Comparison of ENCODE assay signal across 10 mouse cellular contexts in genomic region chr13:23630653-23631052, GRCm38 (mm10). TPM values are rescaled to one million over a fixed set of nuclear protein-coding genes. Genes with fewer than 3 reads are reported as not detected.
A peak's percentile ranks its signal among the peaks of the same experiment; 100 is the strongest.
DNase-seq lines count a peak whose midpoint lies in the region; ATAC-seq and TF ChIP-seq lines count a peak whose summit lies in the region.
"Had no signal": no experiment of that assay in that cellular context is flagged by ENCODE, and none has a peak within 500 bp of the region (broad histone marks: within the 10 kb centered on the region; RNA-seq: fewer than 3 reads in every experiment).

No protein-coding gene starts in this region.

- H3K27ac ChIP-seq in hindbrain, postnatal 0 days: no peak overlapping the region
- H3K27ac ChIP-seq in hindbrain, embryonic 14.5 days: no peak overlapping the region
- H3K27ac ChIP-seq in thymus, adult 2 months (ENCODE audit: control insufficient read depth, insufficient read depth, low read length): no peak overlapping the region
- no peak overlapping the region for H3K27ac ChIP-seq in hindbrain, embryonic 16.5 days (ENCODE audit: low read depth, low read length)

- H3K9ac ChIP-seq in hindbrain, postnatal 0 days (replicated peaks; ENCODE audit: low read length): no peak overlapping the region
- H3K9ac ChIP-seq in hindbrain, embryonic 14.5 days: no peak overlapping the region
- no peak overlapping the region for H3K9ac ChIP-seq in hindbrain, embryonic 16.5 days (ENCODE audit: low read depth, low read length)

- no peak for TF ChIP-seq POLR2A in thymus, adult 2 months (IDR thresholded peaks at IDR 0.05; ENCODE audit: control insufficient read depth, extremely low read depth, insufficient read depth, low read length, poor library complexity)

- DNase-seq in hindbrain, postnatal 0 days (ENCODE audit: low spot score): peak; percentile 32
- DNase-seq in hindbrain, embryonic 14.5 days (ENCODE audit: low spot score): no peak
- peak; percentile 6 for DNase-seq in thymus, postnatal 25 days
- DNase-seq in thymus, adult 2 months: no peak
- no peak for DNase-seq in yolk sac, embryonic 10.5 days (ENCODE audit: low spot score)
- no peak for DNase-seq in layer of hippocampus, postnatal 36 days

- no peaks in the 10 kb centered on the region for H3K27me3 ChIP-seq in hindbrain, postnatal 0 days (ENCODE audit: insufficient read depth, low read length)
- no peaks in the 10 kb centered on the region for H3K27me3 ChIP-seq in hindbrain, embryonic 14.5 days (ENCODE audit: control insufficient read depth, insufficient read depth, low read length)
- H3K27me3 ChIP-seq in thymus, adult 2 months (ENCODE audit: control insufficient read depth, insufficient read depth, low read length): no peaks in the 10 kb centered on the region
- H3K27me3 ChIP-seq in hindbrain, embryonic 16.5 days (replicated peaks; ENCODE audit: control insufficient read depth, insufficient read depth, low read length): no peaks in the 10 kb centered on the region
- H3K27me3 ChIP-seq: megakaryocyte, embryonic 14.5 days had no signal

- no peaks in the 10 kb centered on the region for H3K9me3 ChIP-seq in hindbrain, postnatal 0 days (ENCODE audit: low read length)
- H3K9me3 ChIP-seq in hindbrain, embryonic 14.5 days (ENCODE audit: control insufficient read depth, low read length): no peaks in the 10 kb centered on the region
- no peaks in the 10 kb centered on the region for H3K9me3 ChIP-seq in hindbrain, embryonic 16.5 days (ENCODE audit: control insufficient read depth, low read length)
- H3K9me3 ChIP-seq: megakaryocyte, embryonic 14.5 days had no signal

- H3K4me1 ChIP-seq in hindbrain, postnatal 0 days (ENCODE audit: insufficient read depth, low read length): no peaks in the 10 kb centered on the region
- H3K4me1 ChIP-seq in hindbrain, embryonic 14.5 days (replicated peaks; ENCODE audit: control insufficient read depth, insufficient read depth, low read length): no peaks in the 10 kb centered on the region
- H3K4me1 ChIP-seq in thymus, adult 2 months (replicated peaks; ENCODE audit: control insufficient read depth, insufficient read depth, low read length): no peaks in the 10 kb centered on the region
- no peaks in the 10 kb centered on the region for H3K4me1 ChIP-seq in hindbrain, embryonic 16.5 days (ENCODE audit: control insufficient read depth, insufficient read depth, low read depth, low read length)

- WGBS in hindbrain, postnatal 0 days: 43% methylated on average over 1 of the region's 1 CpGs
- 37% methylated on average over 1 of the region's 1 CpGs for WGBS in hindbrain, embryonic 14.5 days
- 8% methylated on average over 1 of the region's 1 CpGs for WGBS in thymus, adult 2 months
- 43% methylated on average over 1 of the region's 1 CpGs for WGBS in hindbrain, embryonic 16.5 days

- H3K36me3 ChIP-seq in hindbrain, postnatal 0 days (ENCODE audit: insufficient read depth, low read length): no peaks in the 10 kb centered on the region
- no peaks in the 10 kb centered on the region for H3K36me3 ChIP-seq in hindbrain, embryonic 14.5 days (replicated peaks; ENCODE audit: control insufficient read depth, insufficient read depth)
- no peaks in the 10 kb centered on the region for H3K36me3 ChIP-seq in thymus, adult 2 months (ENCODE audit: control insufficient read depth, insufficient read depth, low read length)
- no peaks in the 10 kb centered on the region for H3K36me3 ChIP-seq in hindbrain, embryonic 16.5 days (ENCODE audit: control insufficient read depth, insufficient read depth, low read length)

- H3K4me2 ChIP-seq in hindbrain, postnatal 0 days (ENCODE audit: low read depth, low read length): no peak overlapping the region
- H3K4me2 ChIP-seq in hindbrain, embryonic 14.5 days (replicated peaks): no peak overlapping the region
- no peak overlapping the region for H3K4me2 ChIP-seq in hindbrain, embryonic 16.5 days (ENCODE audit: low read length)
- H3K4me2 ChIP-seq: heart, embryonic 11.5 days had no signal

- peak; percentile 65 for TF ChIP-seq CTCF in hindbrain, postnatal 0 days (IDR thresholded peaks at IDR 0.05; ENCODE audit: low read depth)
- no peak for TF ChIP-seq CTCF in thymus, adult 2 months (IDR thresholded peaks at IDR 0.05; ENCODE audit: borderline replicate concordance, control insufficient read depth, extremely low read depth, insufficient read depth, low read length, poor library complexity)

- no peak overlapping the region for H3K4me3 ChIP-seq in hindbrain, postnatal 0 days (ENCODE audit: low read length)
- H3K4me3 ChIP-seq in hindbrain, embryonic 14.5 days (replicated peaks; ENCODE audit: low read length): no peak overlapping the region
- no peak overlapping the region for H3K4me3 ChIP-seq in thymus, adult 2 months (ENCODE audit: control insufficient read depth, insufficient read depth, low read length)
- H3K4me3 ChIP-seq in hindbrain, embryonic 16.5 days (ENCODE audit: low read length): no peak overlapping the region
- H3K4me3 ChIP-seq: megakaryocyte, embryonic 14.5 days had no signal

- ATAC-seq in hindbrain, postnatal 0 days: no peak
- no peak for ATAC-seq in hindbrain, embryonic 14.5 days (ENCODE audit: low FRiP score)
- peak; percentile 72 for ATAC-seq in erythroblast, adult 5-6 weeks (replicated peaks; ENCODE audit: low FRiP score, poor library complexity, severe bottlenecking)
- no peak for ATAC-seq in hindbrain, embryonic 16.5 days

RNA-seq across cellular contexts. Expression of gene Hist1h1e, which starts 8.3 kb away (rescaled TPM):
- 281 and 348 TPM in 2 replicates for total RNA-seq in hindbrain, postnatal 0 days (2014; rRNA removed)
- polyA plus RNA-seq in hindbrain, postnatal 0 days (2015; fragmentation: Nextera tagmentation; extraction: Ambion mirVana): 20.1 and 21.9 TPM in 2 replicates
- polyA plus RNA-seq in hindbrain, embryonic 14.5 days (2014; fragmentation: Nextera tagmentation; extraction: Ambion mirVana): 4.4 and 5.3 TPM in 2 replicates
- polyA plus RNA-seq in thymus, adult 2 months (2012; rRNA removed): 9.4 and 18.5 TPM in 2 replicates
- 468 and 530 TPM in 2 replicates for total RNA-seq in erythroblast, adult 5-6 weeks (2015; ENCODE audit: low replicate concordance)
- total RNA-seq in erythroblast, adult 5-6 weeks (2017; ENCODE audit: low replicate concordance): 717 and 954 TPM in 2 replicates
- 10 to 100 TPM; 42.1 to 46.4 TPM for total RNA-seq in layer of hippocampus, postnatal 36 days (2021)
- polyA plus RNA-seq in hindbrain, embryonic 16.5 days (2015; fragmentation: Nextera tagmentation; extraction: Ambion mirVana): 4.0 and 5.0 TPM in 2 replicates

RNA-seq across cellular contexts. Expression of gene Hist1h2be, which starts 9.7 kb away (rescaled TPM):
- 262 and 304 TPM in 2 replicates for total RNA-seq in hindbrain, postnatal 0 days (2014; rRNA removed)
- 0.30 and 0.41 TPM in 2 replicates for polyA plus RNA-seq in hindbrain, postnatal 0 days (2015; fragmentation: Nextera tagmentation; extraction: Ambion mirVana)
- polyA plus RNA-seq in hindbrain, embryonic 14.5 days (2014; fragmentation: Nextera tagmentation; extraction: Ambion mirVana): 0.52 and 1.0 TPM in 2 replicates
- polyA plus RNA-seq in thymus, adult 2 months (2012; rRNA removed): 14.4 and 19.9 TPM in 2 replicates
- total RNA-seq in erythroblast, adult 5-6 weeks (2015; ENCODE audit: low replicate concordance): 6.7 and 17.6 TPM in 2 replicates
- 69.9 and 74.3 TPM in 2 replicates for total RNA-seq in erythroblast, adult 5-6 weeks (2017; ENCODE audit: low replicate concordance)
- total RNA-seq in layer of hippocampus, postnatal 36 days (2021): 10 to 100 TPM; 12.0 to 12.3 TPM
- 1.0 and 1.1 TPM in 2 replicates for polyA plus RNA-seq in hindbrain, embryonic 16.5 days (2015; fragmentation: Nextera tagmentation; extraction: Ambion mirVana)

RNA-seq across cellular contexts. Expression of gene Hist1h4d, which starts 49.3 kb away (rescaled TPM):
- 1,614 and 2,187 TPM in 2 replicates for total RNA-seq in hindbrain, postnatal 0 days (2014; rRNA removed)
- 36.9 and 39.6 TPM in 2 replicates for polyA plus RNA-seq in hindbrain, postnatal 0 days (2015; fragmentation: Nextera tagmentation; extraction: Ambion mirVana)
- 29.1 and 37.2 TPM in 2 replicates for polyA plus RNA-seq in hindbrain, embryonic 14.5 days (2014; fragmentation: Nextera tagmentation; extraction: Ambion mirVana)
- polyA plus RNA-seq in thymus, adult 2 months (2012; rRNA removed): 115 and 120 TPM in 2 replicates
- 243 and 262 TPM in 2 replicates for total RNA-seq in erythroblast, adult 5-6 weeks (2015; ENCODE audit: low replicate concordance)
- 403 and 449 TPM in 2 replicates for total RNA-seq in erythroblast, adult 5-6 weeks (2017; ENCODE audit: low replicate concordance)
- 100 to 1,000 TPM; 132 to 135 TPM for total RNA-seq in layer of hippocampus, postnatal 36 days (2021)
- 27.6 and 30.0 TPM in 2 replicates for polyA plus RNA-seq in hindbrain, embryonic 16.5 days (2015; fragmentation: Nextera tagmentation; extraction: Ambion mirVana)

RNA-seq across cellular contexts. Expression of gene Hist1h2ac, which starts 53.1 kb away (rescaled TPM):
- total RNA-seq in hindbrain, postnatal 0 days (2014; rRNA removed): 63.3 and 98.5 TPM in 2 replicates
- polyA plus RNA-seq in hindbrain, postnatal 0 days (2015; fragmentation: Nextera tagmentation; extraction: Ambion mirVana): 0.30 and 0.38 TPM in 2 replicates
- polyA plus RNA-seq in hindbrain, embryonic 14.5 days (2014; fragmentation: Nextera tagmentation; extraction: Ambion mirVana): 0.26 and 0.27 TPM in 2 replicates
- 11.0 and 12.9 TPM in 2 replicates for polyA plus RNA-seq in thymus, adult 2 months (2012; rRNA removed)
- total RNA-seq in erythroblast, adult 5-6 weeks (2015; ENCODE audit: low replicate concordance): 5.6 and 12.3 TPM in 2 replicates
- 55.5 and 70.6 TPM in 2 replicates for total RNA-seq in erythroblast, adult 5-6 weeks (2017; ENCODE audit: low replicate concordance)
- total RNA-seq in layer of hippocampus, postnatal 36 days (2021): 1 to 10 TPM; 2.7 to 3.5 TPM
- 0.26 and 0.30 TPM in 2 replicates for polyA plus RNA-seq in hindbrain, embryonic 16.5 days (2015; fragmentation: Nextera tagmentation; extraction: Ambion mirVana)

RNA-seq across cellular contexts. Expression of gene Hist1h2bc, which starts 53.3 kb away (rescaled TPM):
- 189 and 295 TPM in 2 replicates for total RNA-seq in hindbrain, postnatal 0 days (2014; rRNA removed)
- polyA plus RNA-seq in hindbrain, postnatal 0 days (2015; fragmentation: Nextera tagmentation; extraction: Ambion mirVana): 36.1 and 46.1 TPM in 2 replicates
- polyA plus RNA-seq in hindbrain, embryonic 14.5 days (2014; fragmentation: Nextera tagmentation; extraction: Ambion mirVana): 14.5 and 15.1 TPM in 2 replicates
- polyA plus RNA-seq in thymus, adult 2 months (2012; rRNA removed): 153 and 154 TPM in 2 replicates
- total RNA-seq in erythroblast, adult 5-6 weeks (2015; ENCODE audit: low replicate concordance): 44.9 and 49.2 TPM in 2 replicates
- total RNA-seq in erythroblast, adult 5-6 weeks (2017; ENCODE audit: low replicate concordance): 164 and 206 TPM in 2 replicates
- 10 to 100 TPM; 50.8 to 57.7 TPM for total RNA-seq in layer of hippocampus, postnatal 36 days (2021)
- polyA plus RNA-seq in hindbrain, embryonic 16.5 days (2015; fragmentation: Nextera tagmentation; extraction: Ambion mirVana): 20.4 and 24.8 TPM in 2 replicates

Comparison
In these comparisons a context has a peak if more than half of its experiments do, and no peak if none do; other contexts are left out.
1. DNase-seq: peak in hindbrain, postnatal 0 days (single experiment) and thymus, postnatal 25 days (single experiment); none in hindbrain, embryonic 14.5 days (single experiment), thymus, adult 2 months (single experiment), yolk sac, embryonic 10.5 days (single experiment) and layer of hippocampus, postnatal 36 days (0 of 2).